Mouse (Mus musculus) myocyte (in vitro differentiated cells): Measurements from ENCODE around the gene Gmppa.

ENCODE experiments used
- E2F4 ChIP-seq: IDR thresholded peaks from one replicate; pipeline ENCODE4 v1.6.1; 2011; ENCODE audit warnings: mild to moderate bottlenecking, control low read depth, moderate library complexity; ENCODE audit not compliant: insufficient read depth
- MAX ChIP-seq: IDR thresholded peaks from one replicate; pipeline ENCODE4 v1.6.1; 2011; ENCODE audit warnings: low read depth, mild to moderate bottlenecking, control low read depth
- MYOG ChIP-seq, 3 experiments: IDR thresholded peaks; one replicate each; pipeline ENCODE4 v1.6.1; 2011; ENCODE audit warnings: control low read depth in 2 of 3, low read depth in 2 of 3, mild to moderate bottlenecking in 2 of 3; ENCODE audit not compliant: insufficient read length in 2 of 3, control insufficient read depth in 1 of 3, insufficient read depth in 1 of 3
- POLR2A ChIP-seq: IDR thresholded peaks from one replicate; pipeline ENCODE4 v1.6.1; 2011; ENCODE audit warnings: low read depth, mild to moderate bottlenecking, control low read depth, moderate library complexity; ENCODE audit not compliant: insufficient read length
- POLR2AphosphoS2 ChIP-seq: IDR thresholded peaks from one replicate; pipeline ENCODE4 v1.6.1; 2011; ENCODE audit warnings: low read depth, control low read depth; ENCODE audit not compliant: insufficient read length
- REST ChIP-seq: IDR thresholded peaks from one replicate; pipeline ENCODE4 v1.6.1; 2011; ENCODE audit warnings: mild to moderate bottlenecking, control low read depth, moderate library complexity; ENCODE audit not compliant: insufficient read depth, insufficient read length
- SRF ChIP-seq: IDR thresholded peaks from one replicate; pipeline ENCODE4 v1.6.1; 2011; ENCODE audit warnings: low read depth; ENCODE audit not compliant: control insufficient read depth, insufficient read length
- TCF12 ChIP-seq: IDR thresholded peaks from one replicate; pipeline ENCODE4 v1.6.1; 2011; ENCODE audit warnings: mild to moderate bottlenecking, control low read depth; ENCODE audit not compliant: poor library complexity, insufficient read depth, severe bottlenecking
- TCF3 ChIP-seq: IDR thresholded peaks from one replicate; pipeline ENCODE4 v1.6.1; 2011; ENCODE audit warnings: low read depth, control low read depth; ENCODE audit not compliant: insufficient read length
- USF1 ChIP-seq: IDR thresholded peaks from one replicate; pipeline ENCODE4 v1.6.1; 2011; ENCODE audit warnings: low read depth, mild to moderate bottlenecking, control low read depth, moderate library complexity

GRCm38 (mm10) chr1:75445141-75445701, 9.5 kb downstream of the Gmppa start:
- TF ChIP-seq POLR2A (no peak), MYOG (IDR thresholded peaks at IDR 0.05; ENCODE audit: control insufficient read depth in 1 of 3, insufficient read depth in 1 of 3, insufficient read length in 2 of 3, low read depth in 2 of 3) (no peak), REST (no peak), MAX (no peak), TCF12 (no peak), USF1 (no peak), E2F4 (no peak), POLR2AphosphoS2 (peak; percentile 32), SRF (no peak), TCF3 (no peak)
